Mouse (Mus musculus): ENCODE measurements around the gene AU021092.

The AU021092 gene

DNA sequence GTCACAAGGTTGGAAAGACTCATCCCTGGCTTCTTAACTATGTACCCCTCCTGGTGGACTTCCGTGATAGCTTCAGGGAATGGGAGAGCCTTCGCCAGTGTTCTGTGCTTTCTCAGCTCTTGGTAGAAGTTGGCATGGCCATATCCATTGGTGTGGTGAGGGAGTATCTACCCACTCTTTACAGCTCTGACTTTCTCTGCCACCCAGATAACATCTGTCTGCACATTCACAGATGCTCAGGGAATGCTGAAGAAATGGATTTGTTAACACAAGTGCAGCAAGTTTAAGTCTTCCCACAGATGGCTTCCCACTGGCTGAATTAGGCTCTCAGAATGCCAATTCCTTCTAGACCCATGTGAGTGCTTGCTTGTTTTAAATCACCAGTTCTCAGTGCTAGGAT is 8.0 kb downstream of the AU021092 start:
- DNase-seq (ENCODE audit: low read depth, low spot score): no peak

DNA sequence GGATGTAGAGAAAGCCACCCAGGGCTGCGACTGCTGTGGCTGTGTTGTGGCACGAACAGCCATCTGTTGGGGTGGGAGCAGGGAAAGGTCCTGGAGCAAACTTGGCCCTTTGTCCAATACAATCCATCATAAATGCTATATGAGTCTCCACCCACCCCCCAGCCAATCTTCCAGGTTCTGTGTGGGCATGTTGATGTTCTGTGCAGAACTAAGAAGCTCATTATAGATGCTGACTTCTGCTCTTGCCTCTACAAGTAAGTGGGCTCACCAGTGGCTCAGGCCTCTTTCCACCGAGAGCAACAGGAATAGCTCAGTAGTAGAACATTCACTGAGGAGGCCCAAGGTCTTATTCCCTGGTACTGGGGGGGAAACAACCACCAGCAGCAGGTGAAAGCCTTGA is 9.9 kb downstream of the AU021092 start:
- DNase-seq (ENCODE audit: low read depth, low spot score): no peak

DNA sequence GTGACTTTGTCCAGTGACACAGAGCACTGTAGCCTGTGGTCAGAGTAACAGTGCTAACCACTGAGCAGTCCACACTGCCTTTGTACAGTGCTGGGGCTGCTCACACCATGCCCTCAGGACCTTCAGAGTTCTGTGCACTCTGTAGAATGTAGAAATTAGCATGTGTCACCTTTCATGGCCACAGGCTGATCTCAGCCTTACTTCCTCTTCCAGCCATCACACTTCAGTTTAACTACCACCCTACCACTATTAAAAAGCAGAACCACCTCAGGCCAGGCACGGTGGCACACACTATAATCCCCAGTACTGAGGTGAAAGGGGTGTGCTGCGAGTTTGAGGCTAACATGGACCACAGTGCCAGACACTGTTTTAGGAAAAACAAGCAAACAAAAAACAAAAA is 11.7 kb downstream of the AU021092 start:
- DNase-seq (ENCODE audit: low read depth, low spot score): no peak

GRCm38 (mm10) chr16:5206051-5206450 is 16.0 kb downstream of the AU021092 start:
- no peak for DNase-seq (ENCODE audit: low read depth, low spot score)

- no peak for DNase-seq (ENCODE audit: low read depth, low spot score)
These were observed 16.6 kb downstream of the AU021092 start for GRCm38 (mm10) chr16:5205431-5205970.

GRCm38 (mm10) chr16:5203668-5204433 is 18.2 kb downstream of the AU021092 start, which contains the start of gene Nagpa:
Nagpa (minus strand) TSS chr16:5204012.
- peak; percentile 76 for DNase-seq (ENCODE audit: low read depth, low spot score)

DNA sequence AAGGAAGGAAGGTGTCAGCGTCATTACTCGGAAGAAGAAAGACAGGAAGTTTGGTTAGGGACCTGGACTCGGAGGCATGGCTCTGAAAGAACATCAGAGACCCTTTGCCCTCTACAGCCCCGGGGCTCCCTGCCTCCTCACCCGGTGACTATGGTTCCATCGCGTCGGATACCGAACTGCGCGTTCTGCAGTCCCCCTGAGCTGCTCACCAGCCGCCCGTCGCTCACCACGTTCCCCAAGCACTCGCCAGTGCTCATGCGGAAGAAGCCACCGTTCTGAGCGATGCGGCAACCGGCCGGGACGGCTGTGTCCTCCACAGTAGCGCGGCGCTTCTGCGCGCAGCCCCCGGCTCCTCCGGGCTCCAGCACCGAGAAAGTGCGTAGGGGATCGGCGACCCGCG is 18.9 kb downstream of the AU021092 start:
- no peak for DNase-seq (ENCODE audit: low read depth, low spot score)

DNA sequence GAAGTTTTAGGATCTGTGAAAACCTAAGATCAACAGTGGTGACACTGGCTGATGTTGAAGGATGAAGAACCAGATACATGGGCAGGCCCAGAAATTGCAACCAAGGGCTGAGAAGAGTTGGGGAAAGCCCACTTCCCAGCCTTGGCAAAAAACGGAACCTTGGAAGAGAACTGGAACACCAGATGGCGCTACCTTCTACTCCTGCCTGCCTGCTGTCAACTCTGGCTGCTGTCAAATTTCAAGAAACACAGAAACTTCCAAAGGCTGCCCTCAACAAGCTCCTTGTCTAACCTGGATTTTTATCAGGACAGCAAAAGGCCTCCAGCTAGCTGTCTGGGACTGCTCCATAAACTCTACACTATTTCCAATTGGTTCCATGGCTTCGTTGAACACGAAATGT is 19.4 kb downstream of the AU021092 start:
- DNase-seq (ENCODE audit: low read depth, low spot score): no peak

DNA sequence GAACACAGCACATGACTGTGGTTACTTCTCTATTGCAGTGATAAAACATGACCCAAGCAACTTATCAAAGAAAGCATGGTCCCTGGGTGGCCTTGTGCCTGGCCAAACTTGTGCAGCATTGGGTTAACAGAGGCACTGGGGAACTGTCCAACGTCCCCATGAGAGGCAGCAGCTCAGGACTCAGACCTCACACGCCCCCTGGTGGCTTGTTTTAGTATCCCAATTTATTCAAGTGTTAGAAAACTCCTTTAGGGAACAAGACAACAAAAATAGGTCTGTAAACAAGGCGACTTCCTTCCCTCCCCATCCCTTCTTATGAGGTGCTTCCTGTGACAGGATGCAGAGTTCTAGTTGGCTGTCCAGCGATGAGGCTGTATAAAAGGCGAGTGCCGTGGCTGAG is 27.0 kb downstream of the AU021092 start:
- DNase-seq (ENCODE audit: low read depth, low spot score): peak; percentile 29

- DNase-seq (ENCODE audit: low read depth, low spot score): no peak
These were observed 35.9 kb downstream of the AU021092 start for GRCm38 (mm10) chr16:5186234-5186633.

GRCm38 (mm10) chr16:5185691-5186090 is 36.4 kb downstream of the AU021092 start:
- no peak for DNase-seq (ENCODE audit: low read depth, low spot score)

DNA sequence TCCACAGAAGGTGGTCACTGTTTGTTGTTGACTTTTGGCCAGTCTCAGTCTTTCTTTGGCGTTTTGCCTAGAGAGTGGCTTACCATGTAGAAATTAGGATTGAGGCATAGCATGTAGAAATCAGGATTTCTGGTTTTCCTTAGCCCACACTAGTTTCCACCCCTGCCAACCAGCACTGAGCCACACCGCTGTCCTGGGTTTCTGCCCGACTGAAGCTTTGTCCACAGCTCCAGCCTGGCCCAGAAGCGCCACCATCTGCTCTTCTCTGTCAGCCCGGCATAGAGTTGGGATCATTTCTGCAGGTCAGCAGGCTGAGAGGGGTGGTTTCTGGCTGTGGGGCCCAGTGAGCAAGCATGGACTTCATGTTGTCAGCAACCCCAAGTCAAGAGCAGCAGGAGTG is 37.1 kb downstream of the AU021092 start:
- DNase-seq (ENCODE audit: low read depth, low spot score): no peak

GRCm38 (mm10) chr16:5184101-5184500 is 38.0 kb downstream of the AU021092 start:
- no peak for DNase-seq (ENCODE audit: low read depth, low spot score)

- DNase-seq (ENCODE audit: low read depth, low spot score): no peak
These were observed 38.7 kb downstream of the AU021092 start for GRCm38 (mm10) chr16:5183310-5183975.

GRCm38 (mm10) chr16:5172636-5173035 is 49.5 kb downstream of the AU021092 start:
- no peak for DNase-seq (ENCODE audit: low read depth, low spot score)

DNA sequence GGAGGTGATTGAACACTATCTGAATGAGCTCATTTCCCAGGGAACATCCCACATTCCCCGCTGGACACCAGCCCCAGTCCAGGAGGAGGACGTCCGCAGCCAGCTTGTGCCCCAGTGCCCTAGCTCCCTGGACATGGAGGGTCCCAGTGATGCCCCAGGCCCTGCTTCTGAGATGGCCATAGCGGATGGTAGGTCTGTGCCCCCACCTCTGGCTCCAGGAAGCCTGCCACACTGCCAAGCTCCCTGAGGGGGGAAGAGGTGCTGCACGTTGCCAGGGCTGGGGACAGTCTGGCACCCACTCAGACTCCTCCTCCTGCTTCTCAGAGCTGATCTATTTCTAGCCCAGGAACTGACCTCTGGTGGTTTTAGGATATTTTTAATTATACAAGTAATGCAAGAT is 53.3 kb downstream of the AU021092 start:
- DNase-seq (ENCODE audit: low read depth, low spot score): no peak

DNA sequence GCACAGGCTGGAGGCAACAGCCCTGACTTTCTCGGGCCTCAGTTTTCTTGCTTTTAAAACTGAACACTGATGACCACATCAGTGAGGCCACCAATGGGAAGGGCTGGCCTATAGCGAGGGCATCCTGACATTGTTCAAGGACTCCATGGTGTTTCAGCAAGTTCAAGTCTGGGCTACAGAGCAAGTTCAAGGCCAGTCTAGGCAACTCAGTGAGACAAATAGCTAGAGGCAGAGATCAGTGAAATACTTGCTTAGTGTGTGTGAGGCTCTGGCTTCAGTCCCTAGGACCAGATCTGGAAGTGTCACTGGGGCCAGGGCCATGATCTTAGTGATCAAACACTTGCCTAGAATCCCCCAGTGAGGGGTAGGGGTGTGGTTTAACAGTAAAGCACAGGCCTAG is 54.1 kb downstream of the AU021092 start:
- DNase-seq (ENCODE audit: low read depth, low spot score): no peak

GRCm38 (mm10) chr16:5164327-5164726 is 57.8 kb downstream of the AU021092 start:
- DNase-seq (ENCODE audit: low read depth, low spot score): no peak

Measured in retina, postnatal 7 days (tissue).